Mouse (Mus musculus): ENCODE measurements at regions not wholly inside any gene's neighbourhood (a gene's known extent, or its start where the extent isn't known, plus 50 kb on each side); places are given as distances from the start of the nearest gene placed in this dataset.

- TF ChIP-seq CTCF (IDR thresholded peaks at IDR 0.05; ENCODE audit: borderline replicate concordance, insufficient read depth, low read length) (no peak), POLR2A (IDR thresholded peaks at IDR 0.05; ENCODE audit: low read depth, low read length) (no peak)
Measured at GRCm38 (mm10) chr3:9355875-9356274, 254.0 kb downstream of the Zfp704 start.
